In the genomic region with DNA sequence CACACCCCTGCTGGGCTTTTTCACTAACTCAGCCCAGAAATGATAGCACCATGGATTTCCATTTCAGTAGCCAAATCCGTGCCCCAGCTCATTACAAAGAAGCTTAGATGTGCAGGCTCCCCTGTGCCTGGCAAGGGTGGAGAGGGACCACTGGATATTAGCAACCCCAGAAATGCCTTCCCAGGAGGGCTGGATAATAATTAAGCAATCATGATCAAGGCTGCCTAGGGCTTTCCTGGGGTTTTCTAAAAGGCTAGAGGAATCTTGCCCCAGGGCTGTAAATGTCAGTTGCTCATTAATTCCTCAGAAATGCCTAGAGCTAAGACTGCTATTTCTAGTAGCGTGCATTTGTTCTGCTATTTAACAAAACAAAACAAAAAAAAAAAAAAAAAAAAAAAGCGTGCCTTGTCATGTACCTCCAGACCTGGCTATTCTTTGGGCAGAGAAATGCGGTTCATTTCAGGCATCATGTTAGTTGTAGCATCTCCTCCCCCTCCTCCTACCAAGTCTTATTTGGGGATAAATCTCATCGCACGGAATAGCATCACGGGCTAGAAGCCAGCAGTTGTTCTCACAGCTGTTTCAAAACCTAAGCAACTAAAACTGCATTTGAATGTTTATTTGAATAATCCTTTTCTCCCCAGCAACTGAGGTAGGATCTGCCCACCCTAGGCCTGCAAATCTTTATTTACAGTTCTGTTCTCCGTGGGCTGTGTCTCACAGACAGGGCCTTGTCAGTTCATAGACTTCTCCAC, we compare ENCODE assay signal across 14 mouse cellular contexts.
DNase-seq lines count a peak whose midpoint lies in the region; ATAC-seq and TF ChIP-seq lines count a peak whose summit lies in the region.
"Had no signal": no experiment of that assay in that cellular context is flagged by ENCODE, and none has a peak within 500 bp of the region (broad histone marks: within the 10 kb centered on the region; RNA-seq: fewer than 3 reads in every experiment).

No protein-coding gene starts in this region.

- no peaks in the 10 kb centered on the region for H3K9me3 ChIP-seq in forebrain, postnatal 0 days (ENCODE audit: low read length)
- no peaks in the 10 kb centered on the region for H3K9me3 ChIP-seq in forebrain, embryonic 12.5 days
- H3K9me3 ChIP-seq in midbrain, embryonic 12.5 days = no peaks in the 10 kb centered on the region
- H3K9me3 ChIP-seq in midbrain, embryonic 10.5 days (replicated peaks) = no peaks in the 10 kb centered on the region
- H3K9me3 ChIP-seq: heart, embryonic 15.5 days had no signal

- H3K9ac ChIP-seq in forebrain, postnatal 0 days = no peak overlapping the region
- H3K9ac ChIP-seq in forebrain, embryonic 12.5 days = no peak overlapping the region
- H3K9ac ChIP-seq in midbrain, embryonic 12.5 days (replicated peaks) = no peak overlapping the region
- H3K9ac ChIP-seq: heart, embryonic 15.5 days had no signal

- no peak for TF ChIP-seq POLR2A in small intestine, adult 2 months (IDR thresholded peaks at IDR 0.05; ENCODE audit: low read depth, low read length)

- intact Hi-C loops in heart, postnatal 36 days (cut with DNase I) = no loop called here

- no peaks in the 10 kb centered on the region for H3K36me3 ChIP-seq in forebrain, postnatal 0 days (ENCODE audit: insufficient read depth)
- no peaks in the 10 kb centered on the region for H3K36me3 ChIP-seq in forebrain, embryonic 12.5 days (replicated peaks)
- H3K36me3 ChIP-seq in midbrain, embryonic 12.5 days = no peaks in the 10 kb centered on the region
- no peaks in the 10 kb centered on the region for H3K36me3 ChIP-seq in midbrain, embryonic 10.5 days
- H3K36me3 ChIP-seq in small intestine, adult 2 months (ENCODE audit: control insufficient read depth, insufficient read depth, low read length) = no peaks in the 10 kb centered on the region
- H3K36me3 ChIP-seq: heart, embryonic 15.5 days had no signal

- H3K4me1 ChIP-seq in forebrain, postnatal 0 days (ENCODE audit: insufficient read depth) = no peaks in the 10 kb centered on the region
- peaks cover 9% of the 10 kb centered on the region for H3K4me1 ChIP-seq in forebrain, embryonic 12.5 days
- H3K4me1 ChIP-seq in midbrain, embryonic 12.5 days = peaks cover 7% of the 10 kb centered on the region; the same call in 1 of the 2 replicates
- H3K4me1 ChIP-seq in midbrain, embryonic 10.5 days = peaks cover 15% of the 10 kb centered on the region
- H3K4me1 ChIP-seq in small intestine, adult 2 months (ENCODE audit: control insufficient read depth, insufficient read depth, insufficient read length, low read length) = peaks cover 12% of the 10 kb centered on the region; the same call in 1 of the 2 replicates
- H3K4me1 ChIP-seq: heart, embryonic 15.5 days; megakaryocyte, embryonic 14.5 days had no signal

- 15% methylated on average over 8 of the region's 8 CpGs for WGBS in forebrain, postnatal 0 days
- 19% methylated on average over 8 of the region's 8 CpGs for WGBS in forebrain, embryonic 12.5 days
- 28% methylated on average over 8 of the region's 8 CpGs for WGBS in midbrain, embryonic 12.5 days
- WGBS in midbrain, embryonic 10.5 days = 38% methylated on average over 8 of the region's 8 CpGs
- 40% methylated on average over 8 of the region's 8 CpGs for WGBS in small intestine, adult 2 months

- no peak for TF ChIP-seq CTCF in forebrain, postnatal 0 days (IDR thresholded peaks at IDR 0.05; ENCODE audit: low read depth)
- no peak for TF ChIP-seq CTCF in small intestine, adult 2 months (IDR thresholded peaks at IDR 0.05; ENCODE audit: extremely low read depth, insufficient read length, insufficient replicate concordance, low read depth, low read length)

- H3K4me2 ChIP-seq in forebrain, postnatal 0 days (ENCODE audit: low read depth) = no peak overlapping the region
- no peak overlapping the region for H3K4me2 ChIP-seq in forebrain, embryonic 12.5 days
- H3K4me2 ChIP-seq in midbrain, embryonic 12.5 days (replicated peaks) = no peak overlapping the region
- H3K4me2 ChIP-seq: heart, embryonic 15.5 days had no signal

- ATAC-seq in forebrain, postnatal 0 days = no peak
- ATAC-seq in forebrain, embryonic 12.5 days (ENCODE audit: low FRiP score) = no peak
- 0 out of 2 replicates have a peak, but pooled peaks have one; percentile 47 for ATAC-seq in midbrain, embryonic 12.5 days (ENCODE audit: low FRiP score, low read depth)

- DNase-seq in forebrain, postnatal 0 days = peak; percentile 32
- no peak for DNase-seq in midbrain, embryonic 10.5 days (ENCODE audit: low spot score)
- peak; percentile 66 for DNase-seq in kidney, adult 9 months
- DNase-seq in testis, postnatal 10 days (ENCODE audit: low spot score) = no peak
- no peak for DNase-seq in heart, postnatal 36 days
- DNase-seq: adrenal gland, adult 2 months; cerebellum, adult 11-12 months; left cerebral cortex, postnatal 4 days; thymus, postnatal 25 days had no signal

- H3K4me3 ChIP-seq in forebrain, postnatal 0 days (ENCODE audit: low read depth, low read length) = no peak overlapping the region
- H3K4me3 ChIP-seq in forebrain, embryonic 12.5 days (replicated peaks) = no peak overlapping the region
- no peak overlapping the region for H3K4me3 ChIP-seq in midbrain, embryonic 12.5 days
- no peak overlapping the region for H3K4me3 ChIP-seq in midbrain, embryonic 10.5 days
- no peak overlapping the region for H3K4me3 ChIP-seq in small intestine, adult 2 months (ENCODE audit: low read depth, low read length)
- H3K4me3 ChIP-seq: heart, embryonic 15.5 days; megakaryocyte, embryonic 14.5 days had no signal

- H3K27me3 ChIP-seq in forebrain, postnatal 0 days (ENCODE audit: insufficient read depth, low read length) = no peaks in the 10 kb centered on the region
- no peaks in the 10 kb centered on the region for H3K27me3 ChIP-seq in forebrain, embryonic 12.5 days
- peaks cover 3% of the 10 kb centered on the region; the same call in 1 of the 2 replicates for H3K27me3 ChIP-seq in midbrain, embryonic 12.5 days
- H3K27me3 ChIP-seq in midbrain, embryonic 10.5 days (ENCODE audit: low read depth, poor library complexity, severe bottlenecking) = no peaks in the 10 kb centered on the region
- no peaks in the 10 kb centered on the region for H3K27me3 ChIP-seq in small intestine, adult 2 months (ENCODE audit: control insufficient read depth, insufficient read depth, low read length)
- H3K27me3 ChIP-seq: heart, embryonic 15.5 days; megakaryocyte, embryonic 14.5 days had no signal

- H3K27ac ChIP-seq in forebrain, postnatal 0 days (ENCODE audit: low read depth, low read length) = no peak overlapping the region
- H3K27ac ChIP-seq in forebrain, embryonic 12.5 days = no peak overlapping the region
- 0 out of 2 replicates have a peak overlapping the region, but pooled peaks have one; percentile 31 for H3K27ac ChIP-seq in midbrain, embryonic 12.5 days (replicated peaks)
- no peak overlapping the region for H3K27ac ChIP-seq in midbrain, embryonic 10.5 days (replicated peaks)
- H3K27ac ChIP-seq in small intestine, adult 2 months (ENCODE audit: insufficient read depth, low read depth, low read length) = peak overlapping the region; percentile 69
- H3K27ac ChIP-seq: heart, embryonic 15.5 days had no signal

Comparison
In these comparisons a context has a peak if more than half of its experiments do, and no peak if none do; other contexts are left out.
1. H3K27ac ChIP-seq: peak in midbrain, embryonic 12.5 days (single experiment) and small intestine, adult 2 months (single experiment); none in forebrain, postnatal 0 days (single experiment), forebrain, embryonic 12.5 days (single experiment) and midbrain, embryonic 10.5 days (single experiment).
2. DNase-seq: peak in forebrain, postnatal 0 days (single experiment) and kidney, adult 9 months (single experiment); none in midbrain, embryonic 10.5 days (single experiment), testis, postnatal 10 days (single experiment) and heart, postnatal 36 days (0 of 2).